Mouse (Mus musculus) erythroblast, embryonic 14.5 days (primary cell): Measurements from ENCODE around the gene Rftn1. TPM values are rescaled to one million over a fixed set of nuclear protein-coding genes. Genes with fewer than 3 reads are reported as not detected.
A peak's percentile ranks its signal among the peaks of the same experiment; 100 is the strongest.

Source experiments
- H3K27me3 ChIP-seq: 2 replicates; pipeline ENCODE4 v1.6.1; 2012; ENCODE audit warnings: inconsistent platforms; ENCODE audit not compliant: control insufficient read depth
- H3K36me3 ChIP-seq: 2 replicates; pipeline ENCODE4 v1.6.1; 2012; ENCODE audit warnings: mild to moderate bottlenecking, inconsistent platforms; ENCODE audit not compliant: control insufficient read depth
- H3K4me1 ChIP-seq: 2 replicates; pipeline ENCODE4 v1.6.1; 2012; ENCODE audit warnings: inconsistent platforms; ENCODE audit not compliant: control insufficient read depth
- H3K4me3 ChIP-seq: replicated peaks from 2 replicates; pipeline ENCODE3; 2012; ENCODE audit warnings: moderate library complexity, mild to moderate bottlenecking, inconsistent platforms
- H3K9me3 ChIP-seq: 2 replicates; pipeline ENCODE4 v1.6.1; 2012; ENCODE audit warnings: low read length, inconsistent platforms, mixed read lengths; ENCODE audit not compliant: control insufficient read depth
- GATA1 ChIP-seq: IDR thresholded peaks from 2 replicates; pipeline ENCODE4 v1.6.1; 2012; ENCODE audit warnings: low read length, inconsistent platforms, mixed read lengths
- TAL1 ChIP-seq: IDR thresholded peaks from 3 replicates; pipeline ENCODE4 v1.6.1; 2012; ENCODE audit warnings: low read length, inconsistent platforms, mixed read lengths
- polyA plus RNA-seq: library from polyadenylated mRNA; stranded (reverse); fragments of >175 nt; gene quantifications from 2 replicates; pipeline ENCODE4 v1.2.3, GENCODE M21; 2012

The Rftn1 gene
- polyA plus RNA-seq, 1 experiment: 0.10 TPM

- no peak overlapping the region for H3K4me3 ChIP-seq
- H3K27me3 ChIP-seq: no peaks in the 10 kb centered on the region
- H3K9me3 ChIP-seq: peaks cover 5% of the 10 kb centered on the region; the same call in 1 of the 2 replicates
- no peak for TF ChIP-seq TAL1
- no peak for TF ChIP-seq GATA1
- H3K4me1 ChIP-seq: peaks cover 4% of the 10 kb centered on the region
- no peaks in the 10 kb centered on the region for H3K36me3 ChIP-seq
These were observed 208.9 kb downstream of the Rftn1 start for GRCm38 (mm10) chr17:49981591-49981990.

- no peaks in the 10 kb centered on the region for H3K27me3 ChIP-seq
- TF ChIP-seq GATA1 (no peak), TAL1 (no peak)
- peaks cover 4% of the 10 kb centered on the region for H3K4me1 ChIP-seq
- H3K9me3 ChIP-seq: peaks cover 5% of the 10 kb centered on the region; the same call in 1 of the 2 replicates
- no peak overlapping the region for H3K4me3 ChIP-seq
- no peaks in the 10 kb centered on the region for H3K36me3 ChIP-seq
These were observed 210.7 kb downstream of the Rftn1 start for GRCm38 (mm10) chr17:49979761-49980285.

GRCm38 (mm10) chr17:49977424-49977790 lies 213.1 kb downstream of the Rftn1 start:
- peaks cover 1% of the 10 kb centered on the region for H3K4me1 ChIP-seq
- no peak for TF ChIP-seq TAL1
- TF ChIP-seq GATA1: no peak
- peaks cover 5% of the 10 kb centered on the region; the same call in 1 of the 2 replicates for H3K9me3 ChIP-seq
- no peaks in the 10 kb centered on the region for H3K27me3 ChIP-seq
- no peak overlapping the region for H3K4me3 ChIP-seq
- H3K36me3 ChIP-seq: no peaks in the 10 kb centered on the region

- H3K9me3 ChIP-seq: peaks cover 5% of the 10 kb centered on the region; the same call in 1 of the 2 replicates
These were observed 213.6 kb downstream of the Rftn1 start for GRCm38 (mm10) chr17:49976678-49977423.

GRCm38 (mm10) chr17:49975481-49975880 lies 215.0 kb downstream of the Rftn1 start:
- H3K36me3 ChIP-seq: no peaks in the 10 kb centered on the region
- no peaks in the 10 kb centered on the region for H3K27me3 ChIP-seq
- TF ChIP-seq GATA1: no peak
- TF ChIP-seq TAL1: no peak
- H3K4me1 ChIP-seq: no peaks in the 10 kb centered on the region; the same call in none of the 2 replicates
- no peak overlapping the region for H3K4me3 ChIP-seq
- H3K9me3 ChIP-seq: peaks cover 5% of the 10 kb centered on the region; the same call in 1 of the 2 replicates

More at GRCm38 (mm10) chr17:49976678-49977423, 213.6 kb downstream of the Rftn1 start:
- TF ChIP-seq GATA1 (no peak), TAL1 (no peak)
- Histone ChIP-seq H3K27me3 (no peaks in the 10 kb centered on the region), H3K36me3 (no peaks in the 10 kb centered on the region), H3K4me3 (no peak overlapping the region), H3K4me1 (no peaks in the 10 kb centered on the region; the same call in none of the 2 replicates)

GRCm38 (mm10) chr17:49974996-49975395 lies 215.5 kb downstream of the Rftn1 start:
- no peaks in the 10 kb centered on the region for H3K36me3 ChIP-seq
- H3K9me3 ChIP-seq: peaks cover 4% of the 10 kb centered on the region
- no peaks in the 10 kb centered on the region for H3K27me3 ChIP-seq
- no peak for TF ChIP-seq TAL1
- H3K4me1 ChIP-seq: no peaks in the 10 kb centered on the region; the same call in none of the 2 replicates
- H3K4me3 ChIP-seq: no peak overlapping the region

- peaks cover 4% of the 10 kb centered on the region; the same call in 1 of the 2 replicates for H3K9me3 ChIP-seq
- peaks cover 14% of the 10 kb centered on the region for H3K4me1 ChIP-seq
- no peak for TF ChIP-seq TAL1
- TF ChIP-seq GATA1: no peak
- H3K4me3 ChIP-seq: no peak overlapping the region
- no peaks in the 10 kb centered on the region for H3K36me3 ChIP-seq
- H3K27me3 ChIP-seq: no peaks in the 10 kb centered on the region
These were observed 218.3 kb downstream of the Rftn1 start for GRCm38 (mm10) chr17:49972164-49972563.

GRCm38 (mm10) chr17:49971057-49971456 lies 219.4 kb downstream of the Rftn1 start:
- H3K4me3 ChIP-seq: no peak overlapping the region
- no peak for TF ChIP-seq TAL1
- no peak for TF ChIP-seq GATA1
- no peaks in the 10 kb centered on the region for H3K27me3 ChIP-seq
- H3K4me1 ChIP-seq: peaks cover 14% of the 10 kb centered on the region
- H3K36me3 ChIP-seq: no peaks in the 10 kb centered on the region
- peaks cover 4% of the 10 kb centered on the region; the same call in 1 of the 2 replicates for H3K9me3 ChIP-seq

GRCm38 (mm10) chr17:49968467-49969207 lies 221.8 kb downstream of the Rftn1 start:
- peaks cover 4% of the 10 kb centered on the region; the same call in 1 of the 2 replicates for H3K9me3 ChIP-seq
- peaks cover 14% of the 10 kb centered on the region for H3K4me1 ChIP-seq
- TF ChIP-seq GATA1 (no peak), TAL1 (no peak)
- no peaks in the 10 kb centered on the region for H3K27me3 ChIP-seq
- H3K36me3 ChIP-seq: no peaks in the 10 kb centered on the region
- H3K4me3 ChIP-seq: peak overlapping the region; percentile 36
